Mouse (Mus musculus): Measurements from ENCODE around the gene Kdr. TPM values are rescaled to one million over a fixed set of nuclear protein-coding genes. Genes with fewer than 3 reads are reported as not detected.

Kdr gene
- polyA plus RNA-seq, 1 experiment from 2014 or later, result 28.0 TPM

DNA sequence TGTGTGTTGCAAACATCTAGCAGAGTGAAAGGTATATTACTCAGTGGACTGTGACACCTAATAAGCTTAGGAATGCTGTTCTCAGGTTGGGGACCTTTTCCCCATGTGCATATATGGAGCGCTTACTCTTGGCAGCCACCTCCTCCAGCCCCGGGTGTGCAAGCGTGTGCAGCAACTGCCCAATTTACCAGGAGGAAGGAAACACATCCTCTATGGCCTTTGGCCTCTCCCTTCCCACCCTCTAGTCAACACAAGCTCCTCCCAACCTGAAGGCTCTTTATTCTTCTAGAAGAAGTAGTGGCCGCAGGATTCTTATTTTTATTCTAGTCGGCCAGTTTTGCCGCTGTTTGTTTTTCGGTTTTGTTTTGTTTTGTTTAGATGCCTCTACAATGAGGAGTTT lies 60.1 kb downstream of the Kdr start:
- ATAC-seq (replicated peaks; ENCODE audit: low FRiP score), result no peak

DNA sequence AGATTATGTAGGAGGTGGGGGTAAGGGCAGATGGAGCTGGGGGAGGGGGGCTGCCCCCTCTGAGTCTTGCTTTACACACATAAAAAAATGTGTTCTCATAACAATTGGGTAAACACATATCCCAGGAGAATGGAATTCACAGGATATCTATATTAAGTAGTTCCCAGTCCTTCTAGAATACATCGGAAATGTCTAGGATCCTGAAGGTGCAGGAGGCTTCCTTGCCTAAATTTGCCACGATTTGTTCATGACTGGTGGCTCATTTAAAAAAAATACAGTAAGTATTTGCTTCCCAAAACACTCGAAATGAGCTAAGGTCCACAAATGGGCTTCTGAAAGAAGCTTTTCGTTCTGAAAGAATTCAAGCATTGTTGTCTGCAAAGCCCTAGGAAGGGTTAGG lies 61.0 kb downstream of the Kdr start:
- Histone ChIP-seq H3K36me3 (ENCODE audit: control insufficient read depth, insufficient read depth, low read length) (no peaks in the 10 kb centered on the region), H3K4me3 (ENCODE audit: low read depth, low read length) (no peak overlapping the region), H3K27me3 (replicated peaks; ENCODE audit: control insufficient read depth, insufficient read depth, low read length) (no peaks in the 10 kb centered on the region), H3K4me1 (replicated peaks; ENCODE audit: control insufficient read depth, insufficient read depth, low read length) (no peaks in the 10 kb centered on the region), H3K9me3 (ENCODE audit: control insufficient read depth, low read length) (no peaks in the 10 kb centered on the region), H3K27ac (ENCODE audit: low read depth, low read length) (no peak overlapping the region), H3K4me2 (no peak overlapping the region), H3K9ac (ENCODE audit: low read depth, low read length) (no peak overlapping the region)
- DNase-seq (ENCODE audit: low spot score) (no peak), ATAC-seq (replicated peaks; ENCODE audit: low FRiP score) (no peak)
- 75% methylated on average over 4 of the region's 4 CpGs for WGBS

More for the DNA sequence above, 60.1 kb downstream of the Kdr start:
- Histone ChIP-seq H3K4me3 (ENCODE audit: low read depth, low read length) (no peak overlapping the region), H3K9me3 (ENCODE audit: control insufficient read depth, low read length) (no peaks in the 10 kb centered on the region), H3K36me3 (ENCODE audit: control insufficient read depth, insufficient read depth, low read length) (no peaks in the 10 kb centered on the region), H3K4me1 (replicated peaks; ENCODE audit: control insufficient read depth, insufficient read depth, low read length) (0 out of 2 replicates have a peak, but pooled peaks cover under 1% of the 10 kb centered on the region), H3K9ac (ENCODE audit: low read depth, low read length) (no peak overlapping the region), H3K27ac (ENCODE audit: low read depth, low read length) (no peak overlapping the region), H3K27me3 (replicated peaks; ENCODE audit: control insufficient read depth, insufficient read depth, low read length) (no peaks in the 10 kb centered on the region), H3K4me2 (no peak overlapping the region)
- no peak for DNase-seq (ENCODE audit: low spot score)
- 75% methylated on average over 7 of the region's 7 CpGs for WGBS

DNA sequence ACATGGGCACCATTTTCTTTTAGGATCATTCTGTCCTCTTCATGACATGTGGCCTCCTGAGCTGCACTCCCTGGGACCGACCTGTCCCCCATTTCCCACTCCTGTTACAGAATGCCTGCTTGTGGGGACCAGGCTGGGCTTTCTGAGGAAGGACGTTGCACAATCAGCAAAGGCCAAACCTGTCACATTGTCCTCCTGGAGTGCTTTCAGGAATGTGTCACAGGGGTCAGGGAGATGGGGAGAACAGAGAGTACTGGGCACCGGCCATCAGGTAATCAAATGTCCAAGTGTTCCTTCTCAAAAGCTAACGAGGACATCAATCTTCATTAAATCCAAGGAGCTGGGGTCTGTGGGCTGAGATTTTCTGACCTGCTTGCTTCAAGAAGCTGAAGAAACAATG lies 72.2 kb downstream of the Kdr start:
- Histone ChIP-seq H3K4me2 (no peak overlapping the region), H3K4me1 (replicated peaks; ENCODE audit: control insufficient read depth, insufficient read depth, low read length) (no peaks in the 10 kb centered on the region), H3K27me3 (replicated peaks; ENCODE audit: control insufficient read depth, insufficient read depth, low read length) (no peaks in the 10 kb centered on the region), H3K9ac (ENCODE audit: low read depth, low read length) (no peak overlapping the region), H3K9me3 (ENCODE audit: control insufficient read depth, low read length) (no peaks in the 10 kb centered on the region), H3K27ac (ENCODE audit: low read depth, low read length) (no peak overlapping the region), H3K36me3 (ENCODE audit: control insufficient read depth, insufficient read depth, low read length) (no peaks in the 10 kb centered on the region), H3K4me3 (ENCODE audit: low read depth, low read length) (no peak overlapping the region)
- no peak for DNase-seq (ENCODE audit: low spot score)
- WGBS, result 52% methylated on average over 4 of the region's 4 CpGs
- ATAC-seq (replicated peaks; ENCODE audit: low FRiP score), result no peak

DNA sequence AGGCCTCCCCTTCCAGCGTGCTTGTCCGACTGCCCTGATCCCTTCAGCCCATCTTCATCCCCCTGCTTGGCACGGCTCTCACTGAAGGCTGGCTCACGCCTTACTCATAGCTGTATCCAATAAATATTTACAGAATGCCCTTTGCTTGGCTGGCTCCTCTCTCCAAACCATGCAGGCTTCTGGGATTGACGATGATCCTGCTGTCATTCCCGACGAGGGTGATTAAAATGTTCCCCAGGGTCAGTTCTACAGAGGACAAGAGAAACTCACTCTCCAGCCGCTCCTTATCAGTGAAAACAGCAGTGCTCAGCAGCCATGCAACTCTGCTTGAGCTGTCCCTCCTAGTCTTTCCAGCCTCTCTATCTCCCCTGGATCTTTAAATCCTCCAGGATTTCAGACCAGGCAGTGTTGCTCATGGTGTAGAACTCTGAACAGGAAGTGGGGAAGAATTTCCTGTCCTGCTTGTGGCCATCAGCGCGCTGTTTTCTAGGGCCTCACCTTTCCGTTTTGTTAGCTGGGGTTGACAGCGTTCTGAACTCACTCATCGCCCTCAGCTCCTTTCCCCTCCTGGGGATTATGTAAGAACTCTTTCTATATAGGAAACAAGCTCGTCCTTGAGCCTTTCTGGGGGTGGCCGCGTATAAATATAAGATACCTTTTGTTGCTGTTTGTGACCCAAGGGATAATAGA lies 77.9 kb downstream of the Kdr start:
- ATAC-seq (replicated peaks; ENCODE audit: low FRiP score) (no peak), DNase-seq (ENCODE audit: low spot score) (no peak)
- Histone ChIP-seq H3K4me3 (ENCODE audit: low read depth, low read length) (no peak overlapping the region), H3K4me2 (peak overlapping the region; percentile 28; the same call in 1 of the 2 replicates), H3K9me3 (ENCODE audit: control insufficient read depth, low read length) (no peaks in the 10 kb centered on the region), H3K27me3 (replicated peaks; ENCODE audit: control insufficient read depth, insufficient read depth, low read length) (no peaks in the 10 kb centered on the region), H3K4me1 (replicated peaks; ENCODE audit: control insufficient read depth, insufficient read depth, low read length) (peaks cover 5% of the 10 kb centered on the region; the same call in 1 of the 2 replicates), H3K27ac (ENCODE audit: low read depth, low read length) (no peak overlapping the region), H3K36me3 (ENCODE audit: control insufficient read depth, insufficient read depth, low read length) (no peaks in the 10 kb centered on the region), H3K9ac (ENCODE audit: low read depth, low read length) (no peak overlapping the region)
- 26% methylated on average over 16 of the region's 16 CpGs for WGBS

DNA sequence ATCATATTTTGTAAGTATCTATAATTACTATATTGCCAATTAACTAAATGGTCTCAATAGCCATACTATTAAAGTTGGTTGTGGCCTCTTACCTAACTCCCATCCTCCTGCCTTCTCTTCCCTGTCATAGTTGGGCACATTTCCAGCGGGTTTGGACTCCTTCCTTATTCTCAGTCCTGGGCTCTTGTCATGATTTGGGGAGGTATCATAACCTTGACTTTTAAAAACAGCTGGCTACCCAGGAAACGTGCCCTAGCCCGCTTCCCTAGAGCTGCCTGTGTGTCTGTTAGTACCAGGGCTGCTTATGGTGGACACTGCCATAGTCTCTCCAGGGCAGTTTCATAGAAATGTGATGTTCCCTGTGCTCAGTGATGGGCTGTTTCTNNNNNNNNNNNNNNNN lies 82.9 kb downstream of the Kdr start:
- 81% methylated on average over 3 of the region's 3 CpGs for WGBS
- ATAC-seq (replicated peaks; ENCODE audit: low FRiP score) (no peak), DNase-seq (ENCODE audit: low spot score) (no peak)
- Histone ChIP-seq H3K9ac (ENCODE audit: low read depth, low read length) (no peak overlapping the region), H3K4me1 (replicated peaks; ENCODE audit: control insufficient read depth, insufficient read depth, low read length) (no peaks in the 10 kb centered on the region; the same call in 1 of the 2 replicates), H3K36me3 (ENCODE audit: control insufficient read depth, insufficient read depth, low read length) (no peaks in the 10 kb centered on the region), H3K27me3 (replicated peaks; ENCODE audit: control insufficient read depth, insufficient read depth, low read length) (no peaks in the 10 kb centered on the region), H3K9me3 (ENCODE audit: control insufficient read depth, low read length) (no peaks in the 10 kb centered on the region), H3K27ac (ENCODE audit: low read depth, low read length) (no peak overlapping the region), H3K4me2 (no peak overlapping the region), H3K4me3 (ENCODE audit: low read depth, low read length) (no peak overlapping the region)

DNA sequence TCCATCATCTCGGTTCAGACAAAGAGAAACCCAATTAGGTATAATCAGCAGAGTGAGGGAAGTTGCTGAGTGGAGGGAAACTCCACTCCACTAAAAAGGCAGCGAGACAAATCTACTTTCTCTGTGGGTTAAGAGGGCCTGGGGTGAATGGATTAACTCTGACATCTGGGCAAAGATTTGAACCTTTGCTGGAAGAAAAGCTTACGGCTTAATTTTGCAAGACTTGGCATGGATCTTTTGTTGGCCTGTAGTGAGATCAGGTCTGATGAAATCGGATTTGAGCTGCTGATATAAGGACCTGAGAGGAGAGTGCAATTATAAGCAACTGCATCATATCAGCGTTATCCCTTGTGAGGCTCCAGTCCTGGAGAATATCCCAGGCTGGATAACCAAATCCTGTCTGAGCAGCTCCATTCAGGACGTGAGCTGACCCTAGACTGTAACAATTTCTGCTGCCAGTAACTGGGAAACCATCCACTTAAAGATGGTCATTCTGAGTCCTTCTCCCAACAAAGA lies 85.2 kb downstream of the Kdr start:
- no peaks in the 10 kb centered on the region for H3K9me3 ChIP-seq (ENCODE audit: control insufficient read depth, low read length)
- no peak overlapping the region for H3K27ac ChIP-seq (ENCODE audit: low read depth, low read length)
- H3K4me1 ChIP-seq (replicated peaks; ENCODE audit: control insufficient read depth, insufficient read depth, low read length), result no peaks in the 10 kb centered on the region
- H3K9ac ChIP-seq (ENCODE audit: low read depth, low read length), result no peak overlapping the region
- no peak overlapping the region for H3K4me2 ChIP-seq
- 67% methylated on average over 6 of the region's 6 CpGs for WGBS
- ATAC-seq (replicated peaks; ENCODE audit: low FRiP score) (no peak), DNase-seq (ENCODE audit: low spot score) (no peak)
- H3K27me3 ChIP-seq (replicated peaks; ENCODE audit: control insufficient read depth, insufficient read depth, low read length), result no peaks in the 10 kb centered on the region
- no peaks in the 10 kb centered on the region for H3K36me3 ChIP-seq (ENCODE audit: control insufficient read depth, insufficient read depth, low read length)
- H3K4me3 ChIP-seq (ENCODE audit: low read depth, low read length), result no peak overlapping the region

Small RNAs within 50 kb of the gene (microRNA-seq; reads per million reads assigned to microRNA genes)
- not detected for gene Gm25374 (ENCODE audit: borderline number of aligned reads)

Other genes with a start within 250 kb of the Kdr start
- 20.1 and 21.0 TPM in 2 replicates for gene Srd5a3, start 161.8 kb upstream of the Kdr start, polyA plus RNA-seq (2014; fragmentation: Nextera tagmentation; extraction: Ambion mirVana)
- gene Tmem165, start 205.4 kb upstream of the Kdr start, polyA plus RNA-seq (2014; fragmentation: Nextera tagmentation; extraction: Ambion mirVana), result 67.2 and 73.9 TPM in 2 replicates